Mouse (Mus musculus) forebrain, postnatal 0 days (tissue): ENCODE measurements around the gene Nup35. TPM values are rescaled to one million over a fixed set of nuclear protein-coding genes. Genes with fewer than 3 reads are reported as not detected.
A peak's percentile ranks its signal among the peaks of the same experiment; 100 is the strongest.

Experiments used
- ATAC-seq: fragments of 200-750 bp; cut with Nextera tagmentation; 2 replicates; pipeline ENCODE4 v1.8.0; 2017; ENCODE audit warnings: mild to moderate bottlenecking, moderate library complexity
- DNase-seq: peaks from one replicate; pipeline ENCODE4 v3.0.0-alpha.2; 2015
- H3K27ac ChIP-seq: fragments of 300-500 bp; sonication (generic); 2 replicates; pipeline ENCODE4 v1.5.1; 2014; ENCODE audit warnings: low read depth, mild to moderate bottlenecking, antibody characterized with exemption, low read length, moderate library complexity, mixed read lengths
- H3K27me3 ChIP-seq: fragments of 300-500 bp; sonication (generic); 2 replicates; pipeline ENCODE4 v1.6.1; 2014; ENCODE audit warnings: mild to moderate bottlenecking, low read length, mixed read lengths; ENCODE audit not compliant: insufficient read depth
- H3K36me3 ChIP-seq: fragments of 300-500 bp; sonication (generic); 2 replicates; pipeline ENCODE4 v1.6.1; 2014; ENCODE audit warnings: mild to moderate bottlenecking, moderate library complexity; ENCODE audit not compliant: insufficient read depth
- H3K4me1 ChIP-seq: fragments of 300-500 bp; sonication (generic); 2 replicates; pipeline ENCODE4 v1.6.1; 2014; ENCODE audit warnings: antibody characterized with exemption; ENCODE audit not compliant: insufficient read depth
- H3K4me2 ChIP-seq: fragments of 300-500 bp; sonication (generic); 2 replicates; pipeline ENCODE4 v1.6.1; 2014; ENCODE audit warnings: low read depth, mild to moderate bottlenecking, moderate library complexity
- H3K4me3 ChIP-seq: fragments of 300-500 bp; sonication (generic); 2 replicates; pipeline ENCODE4 v1.5.1; 2014; ENCODE audit warnings: low read depth, low read length, mixed read lengths
- H3K9ac ChIP-seq: fragments of 300-500 bp; sonication (generic); 2 replicates; pipeline ENCODE4 v1.6.1; 2014; ENCODE audit warnings: mild to moderate bottlenecking
- H3K9me3 ChIP-seq: fragments of 300-500 bp; sonication (generic); 2 replicates; pipeline ENCODE4 v1.6.1; 2016; ENCODE audit warnings: low read length
- CTCF ChIP-seq: sonication (generic); IDR thresholded peaks from 2 replicates; pipeline ENCODE4 v1.5.1; 2016; ENCODE audit warnings: antibody characterized with exemption, control low read depth, low read depth
- WGBS: fragments of 180-500 bp; shearing (Covaris S2); extraction: QIAGEN DNeasy Blood & Tissue Kit; methylation state at CpG from one replicate; pipeline ENCODE4 v1.1.7; 2014; 5-methylcytosine and 5-hydroxymethylcytosine counted together
- polyA plus RNA-seq: library from polyadenylated mRNA; unstranded; fragments of >200 nt; fragmentation: Nextera tagmentation; extraction: Ambion mirVana; gene quantifications from 2 replicates; pipeline ENCODE4 v1.2.1, GENCODE M21; 2015
- total RNA-seq: library from RNA; depleted of rRNA; stranded (reverse); fragments of >200 nt; gene quantifications from 2 replicates; pipeline ENCODE4 v1.2.3, GENCODE M21; 2014; rRNA removed

Nup35 gene
- total RNA-seq (46.1 and 49.2 TPM in 2 replicates), polyA plus RNA-seq (30.0 and 33.8 TPM in 2 replicates)

- DNase-seq (peak; percentile 97), ATAC-seq (peak; percentile 99)
- H3K27ac ChIP-seq: peak within 1 kb of the TSS; percentile 80
- no peaks in the 10 kb centered on the region for H3K9me3 ChIP-seq
- no peaks in the 10 kb centered on the region for H3K27me3 ChIP-seq
- peak within 1 kb of the TSS; percentile 60 for H3K4me3 ChIP-seq
- peak within 1 kb of the TSS; percentile 66 for H3K9ac ChIP-seq
- peak within 1 kb of the TSS; percentile 72 for H3K4me2 ChIP-seq
- 0 out of 2 replicates have a peak, but pooled peaks cover 4% of the 10 kb centered on the region for H3K4me1 ChIP-seq
- no peaks in the 10 kb centered on the region for H3K36me3 ChIP-seq
- 3% methylated on average over 21 of the region's 21 CpGs for WGBS
- no peak for TF ChIP-seq CTCF
These were observed at the start of gene Nup35, which contains the start of gene Dusp19 for GRCm38 (mm10) chr2:80616854-80617737. Gene Nup35 (plus strand): TSS chr2:80617236. Gene Dusp19 (plus strand): TSS chr2:80617045.

GRCm38 (mm10) chr2:80567411-80567810 is 49.6 kb upstream of the Nup35 start:
- TF ChIP-seq CTCF: no peak
- ATAC-seq (no peak), DNase-seq (no peak)
- Histone ChIP-seq H3K4me1 (no peaks in the 10 kb centered on the region), H3K27ac (no peak overlapping the region), H3K27me3 (no peaks in the 10 kb centered on the region), H3K4me3 (no peak overlapping the region), H3K4me2 (no peak overlapping the region), H3K36me3 (no peaks in the 10 kb centered on the region), H3K9ac (no peak overlapping the region), H3K9me3 (no peaks in the 10 kb centered on the region)
- WGBS: 77% methylated on average over 4 of the region's 4 CpGs

- no peak overlapping the region for H3K4me2 ChIP-seq
- H3K4me3 ChIP-seq: no peak overlapping the region
- no peaks in the 10 kb centered on the region for H3K9me3 ChIP-seq
- no peaks in the 10 kb centered on the region for H3K4me1 ChIP-seq
- WGBS: 72% methylated on average over 4 of the region's 4 CpGs
- TF ChIP-seq CTCF: no peak
- DNase-seq: no peak
- no peaks in the 10 kb centered on the region for H3K36me3 ChIP-seq
- H3K9ac ChIP-seq: no peak overlapping the region
- H3K27me3 ChIP-seq: no peaks in the 10 kb centered on the region
- ATAC-seq: no peak
- no peak overlapping the region for H3K27ac ChIP-seq
These were observed 46.4 kb upstream of the Nup35 start for GRCm38 (mm10) chr2:80570656-80571055.

- Histone ChIP-seq H3K4me1 (peaks cover 14% of the 10 kb centered on the region; the same call in 1 of the 2 replicates), H3K27me3 (no peaks in the 10 kb centered on the region), H3K4me2 (no peak overlapping the region), H3K36me3 (no peaks in the 10 kb centered on the region), H3K9ac (no peak overlapping the region), H3K9me3 (no peaks in the 10 kb centered on the region), H3K4me3 (no peak overlapping the region), H3K27ac (no peak overlapping the region)
- TF ChIP-seq CTCF: no peak
- no peak for DNase-seq
- no peak for ATAC-seq
- WGBS: 98% methylated on average over 1 of the region's 1 CpGs
These were observed 39.8 kb upstream of the Nup35 start for GRCm38 (mm10) chr2:80577286-80577685.

GRCm38 (mm10) chr2:80579253-80579891 is 37.7 kb upstream of the Nup35 start:
- no peaks in the 10 kb centered on the region for H3K36me3 ChIP-seq
- H3K9ac ChIP-seq: no peak overlapping the region
- 42% methylated on average over 6 of the region's 6 CpGs for WGBS
- H3K4me3 ChIP-seq: peak overlapping the region; percentile 97
- DNase-seq (no peak), ATAC-seq (no peak)
- TF ChIP-seq CTCF: no peak
- peak overlapping the region; percentile 52 for H3K4me2 ChIP-seq
- no peak overlapping the region for H3K27ac ChIP-seq
- no peaks in the 10 kb centered on the region for H3K27me3 ChIP-seq
- peaks cover 14% of the 10 kb centered on the region; the same call in 1 of the 2 replicates for H3K4me1 ChIP-seq
- H3K9me3 ChIP-seq: no peaks in the 10 kb centered on the region

- Histone ChIP-seq H3K9me3 (no peaks in the 10 kb centered on the region), H3K4me2 (peak overlapping the region; percentile 52), H3K36me3 (no peaks in the 10 kb centered on the region), H3K9ac (peak overlapping the region; percentile 99), H3K27me3 (no peaks in the 10 kb centered on the region), H3K4me3 (peak overlapping the region; percentile 97), H3K27ac (peak overlapping the region; percentile 97), H3K4me1 (peaks cover 14% of the 10 kb centered on the region; the same call in 1 of the 2 replicates)
- ATAC-seq (peak; percentile 71), DNase-seq (peak; percentile 59)
- TF ChIP-seq CTCF: no peak
- 1% methylated on average over 60 of the region's 65 CpGs for WGBS
These were observed 36.6 kb upstream of the Nup35 start for GRCm38 (mm10) chr2:80580311-80580961.
